Comparison of ENCODE assay signal across 27 mouse cellular contexts in genomic region chr12:103547438-103547837, GRCm38 (mm10).
"Had no signal": no experiment of that assay in that cellular context is flagged by ENCODE, and none has a peak within 500 bp of the region (broad histone marks: within the 10 kb centered on the region; RNA-seq: fewer than 3 reads in every experiment).

No protein-coding gene starts in this region.

- H3K27me3 ChIP-seq: heart, embryonic 12.5 days; hindbrain, embryonic 12.5 days; hindbrain, embryonic 15.5 days; kidney, embryonic 15.5 days; limb, embryonic 13.5 days; limb, embryonic 15.5 days; liver, embryonic 12.5 days had no signal

- ATAC-seq: hindbrain, postnatal 0 days; intestine, embryonic 16.5 days; liver, embryonic 12.5 days had no signal

- H3K27ac ChIP-seq: gastrocnemius, adult 2 months; heart, embryonic 10.5 days; hindbrain, embryonic 10.5 days; hindbrain, embryonic 12.5 days; hindbrain, embryonic 15.5 days; hindbrain, postnatal 0 days; kidney, embryonic 15.5 days; kidney, postnatal 0 days; layer of hippocampus, adult 2 months; left cerebral cortex, adult 2 months; limb, embryonic 13.5 days; limb, embryonic 15.5 days; liver, embryonic 12.5 days; liver, embryonic 14.5 days had no signal

- H3K9ac ChIP-seq: heart, embryonic 12.5 days; hindbrain, embryonic 12.5 days; hindbrain, embryonic 15.5 days; kidney, embryonic 15.5 days; limb, embryonic 13.5 days; limb, embryonic 15.5 days; liver, embryonic 12.5 days; liver, embryonic 14.5 days had no signal

- DNase-seq: gastrocnemius, adult 2 months; gastrocnemius, postnatal 10 days; gastrocnemius, postnatal 25 days; heart, adult 18-20 months; heart, postnatal 10 days; heart, postnatal 4 days; kidney, adult 11 months; kidney, adult 2 months; kidney, adult 9 months; kidney, postnatal 14 days; kidney, postnatal 36 days; left cerebral cortex, postnatal 4 days had no signal

- H3K36me3 ChIP-seq: heart, embryonic 10.5 days; heart, embryonic 12.5 days; hindbrain, embryonic 10.5 days; hindbrain, embryonic 12.5 days; hindbrain, embryonic 15.5 days; kidney, embryonic 15.5 days; limb, embryonic 13.5 days; limb, embryonic 15.5 days; liver, embryonic 12.5 days had no signal

- H3K9me3 ChIP-seq: heart, embryonic 10.5 days; heart, embryonic 12.5 days; hindbrain, embryonic 10.5 days; hindbrain, embryonic 12.5 days; hindbrain, embryonic 15.5 days; kidney, embryonic 15.5 days; limb, embryonic 13.5 days; limb, embryonic 15.5 days; liver, embryonic 12.5 days had no signal

- H3K4me1 ChIP-seq: heart, embryonic 10.5 days; heart, embryonic 12.5 days; hindbrain, embryonic 12.5 days; hindbrain, embryonic 15.5 days; kidney, embryonic 15.5 days; limb, embryonic 13.5 days; limb, embryonic 15.5 days; liver, embryonic 12.5 days had no signal

- H3K4me2 ChIP-seq: heart, embryonic 12.5 days; hindbrain, embryonic 12.5 days; hindbrain, embryonic 15.5 days; kidney, embryonic 15.5 days; limb, embryonic 13.5 days; limb, embryonic 15.5 days; liver, embryonic 12.5 days had no signal

- H3K4me3 ChIP-seq: gastrocnemius, adult 2 months; heart, embryonic 10.5 days; heart, embryonic 12.5 days; hindbrain, embryonic 10.5 days; hindbrain, embryonic 12.5 days; hindbrain, embryonic 15.5 days; kidney, embryonic 15.5 days; layer of hippocampus, adult 2 months; left cerebral cortex, adult 2 months; limb, embryonic 13.5 days; limb, embryonic 15.5 days; liver, embryonic 12.5 days had no signal
